Mouse (Mus musculus) liver, postnatal 0 days (tissue): ENCODE results near the gene Spen.

Experiments
- CTCF ChIP-seq: sonication (generic); IDR thresholded peaks from 2 replicates; pipeline ENCODE4 v1.5.1; 2016; ENCODE audit warnings: antibody characterized with exemption, low read depth
- EP300 ChIP-seq: IDR thresholded peaks from 2 replicates; pipeline ENCODE4 v1.6.1; 2016; ENCODE audit warnings: antibody characterized with exemption, low read depth, mild to moderate bottlenecking

GRCm38 (mm10) chr4:141558658-141559057, 20.3 kb upstream of the Spen start:
- TF ChIP-seq CTCF (no peak), EP300 (no peak)
